Mouse (Mus musculus): ENCODE results near the gene Scarb2. TPM values are rescaled to one million over a fixed set of nuclear protein-coding genes. Genes with fewer than 3 reads are reported as not detected.

The Scarb2 gene
- polyA plus RNA-seq, 1 experiment from 2014 or later: 9.1 TPM

- H3K9ac ChIP-seq: no peak overlapping the region
- H3K4me1 ChIP-seq: peaks cover 12% of the 10 kb centered on the region
- H3K36me3 ChIP-seq: no peaks in the 10 kb centered on the region
- no peak overlapping the region for H3K4me3 ChIP-seq (replicated peaks)
- no peak overlapping the region for H3K4me2 ChIP-seq
- no peaks in the 10 kb centered on the region for H3K9me3 ChIP-seq (replicated peaks)
- peaks cover 27% of the 10 kb centered on the region for H3K27me3 ChIP-seq
- WGBS: 84% methylated on average over 6 of the region's 6 CpGs
- ATAC-seq (replicated peaks; ENCODE audit: low FRiP score): 0 out of 2 replicates have a peak, but pooled peaks have one; percentile 38
- no peak overlapping the region for H3K27ac ChIP-seq
Measured at GRCm38 (mm10) chr5:92396476-92396875, 110.2 kb downstream of the Scarb2 start.

- no peaks in the 10 kb centered on the region for H3K36me3 ChIP-seq
- no peak overlapping the region for H3K4me2 ChIP-seq
- no peaks in the 10 kb centered on the region for H3K9me3 ChIP-seq (replicated peaks)
- ATAC-seq (replicated peaks; ENCODE audit: low FRiP score): no peak
- H3K27me3 ChIP-seq: peaks cover 34% of the 10 kb centered on the region
- WGBS: 85% methylated on average over 3 of the region's 3 CpGs
- no peak overlapping the region for H3K4me3 ChIP-seq (replicated peaks)
- H3K27ac ChIP-seq: no peak overlapping the region
- no peak overlapping the region for H3K9ac ChIP-seq
- H3K4me1 ChIP-seq: peaks cover 12% of the 10 kb centered on the region
Measured at GRCm38 (mm10) chr5:92395764-92396163, 110.9 kb downstream of the Scarb2 start.

DNA sequence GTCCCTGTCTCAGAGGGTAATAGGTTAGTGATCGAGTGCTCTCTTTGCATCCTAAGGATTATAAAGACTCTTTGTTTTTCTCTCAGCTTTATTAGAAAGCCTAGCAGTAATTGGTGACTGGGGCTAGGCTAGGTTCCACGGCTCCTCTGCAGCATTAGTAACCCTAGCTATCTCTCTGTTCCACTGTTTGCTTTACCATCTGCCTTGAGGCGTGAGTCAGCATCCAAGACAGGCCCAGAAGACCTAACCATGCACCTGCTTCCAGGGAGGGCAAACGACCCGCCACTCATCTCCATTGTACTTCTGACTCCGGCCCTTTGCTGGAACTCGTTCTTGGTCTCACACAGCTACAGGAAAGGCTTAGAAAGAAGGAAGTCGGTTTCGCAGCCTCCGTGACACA lies 112.8 kb downstream of the Scarb2 start:
- WGBS: 71% methylated on average over 10 of the region's 10 CpGs
- Histone ChIP-seq H3K27me3 (peaks cover 46% of the 10 kb centered on the region), H3K4me1 (peaks cover 12% of the 10 kb centered on the region), H3K9ac (no peak overlapping the region), H3K27ac (no peak overlapping the region), H3K4me3 (replicated peaks) (no peak overlapping the region), H3K36me3 (no peaks in the 10 kb centered on the region), H3K4me2 (no peak overlapping the region), H3K9me3 (replicated peaks) (no peaks in the 10 kb centered on the region)
- ATAC-seq (replicated peaks; ENCODE audit: low FRiP score): no peak

DNA sequence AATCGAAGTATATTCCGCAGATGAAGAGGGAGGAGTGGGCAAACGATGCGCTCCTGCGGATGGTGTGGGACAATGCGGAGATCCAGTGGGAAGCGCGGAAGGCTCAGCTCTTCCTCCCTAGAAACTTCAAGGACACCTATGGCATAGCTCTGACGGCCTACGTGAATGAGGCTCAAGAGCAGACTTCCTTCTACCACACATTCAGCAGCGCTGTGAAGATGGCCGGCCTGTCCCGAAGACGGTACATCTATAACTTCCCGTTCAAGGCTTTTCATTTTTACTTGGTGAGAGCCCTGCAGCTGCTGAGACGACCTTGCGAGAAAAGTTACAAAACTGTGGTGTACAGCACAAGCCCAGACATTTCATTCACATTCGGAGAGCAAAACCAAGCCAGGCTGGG lies 114.1 kb downstream of the Scarb2 start:
- H3K4me3 ChIP-seq (replicated peaks): peak overlapping the region; percentile 28
- whole genome bisulfite sequencing: 45% methylated on average over 18 of the region's 18 CpGs
- no peak overlapping the region for H3K9ac ChIP-seq
- no peaks in the 10 kb centered on the region for H3K9me3 ChIP-seq (replicated peaks)
- ATAC-seq (replicated peaks; ENCODE audit: low FRiP score): no peak
- H3K4me2 ChIP-seq: peak overlapping the region; percentile 53
- no peaks in the 10 kb centered on the region for H3K36me3 ChIP-seq
- H3K27ac ChIP-seq: no peak overlapping the region
- peaks cover 48% of the 10 kb centered on the region for H3K27me3 ChIP-seq
- H3K4me1 ChIP-seq: peaks cover 13% of the 10 kb centered on the region

Small RNAs within 50 kb of the gene (microRNA-seq; reads per million reads assigned to microRNA genes)
- not detected for gene Mir6415

Other genes starting within 250 kb of the Scarb2 start
- 21.3 and 24.1 TPM in 2 replicates for gene Naaa, start 228.7 kb downstream of the Scarb2 start, polyA plus RNA-seq (2015; fragmentation: Nextera tagmentation; extraction: Ambion mirVana)
- 45.7 and 47.9 TPM in 2 replicates for gene Sdad1, start 196.4 kb downstream of the Scarb2 start, polyA plus RNA-seq (2015; fragmentation: Nextera tagmentation; extraction: Ambion mirVana)
- gene Cxcl9, start 178.8 kb downstream of the Scarb2 start, polyA plus RNA-seq (2015; fragmentation: Nextera tagmentation; extraction: Ambion mirVana): not detected in 2 replicates
- gene Art3, start 175.0 kb downstream of the Scarb2 start, polyA plus RNA-seq (2015; fragmentation: Nextera tagmentation; extraction: Ambion mirVana): 3.0 and 3.9 TPM in 2 replicates
- gene Cxcl10, start 157.9 kb downstream of the Scarb2 start, polyA plus RNA-seq (2015; fragmentation: Nextera tagmentation; extraction: Ambion mirVana): 0.72 and 1.4 TPM in 2 replicates
- 54.1 and 55.1 TPM in 2 replicates for gene Nup54, start 71.6 kb downstream of the Scarb2 start, polyA plus RNA-seq (2015; fragmentation: Nextera tagmentation; extraction: Ambion mirVana)
- gene Fam47e, start 48.2 kb upstream of the Scarb2 start, polyA plus RNA-seq (2015; fragmentation: Nextera tagmentation; extraction: Ambion mirVana): not detected in 2 replicates
- gene Stbd1, start 96.2 kb upstream of the Scarb2 start, polyA plus RNA-seq (2015; fragmentation: Nextera tagmentation; extraction: Ambion mirVana): 30.7 and 33.5 TPM in 2 replicates
- gene Ccdc158, start 168.4 kb upstream of the Scarb2 start, polyA plus RNA-seq (2015; fragmentation: Nextera tagmentation; extraction: Ambion mirVana): 0.94 and 0.97 TPM in 2 replicates
- gene Shroom3, start 176.6 kb upstream of the Scarb2 start, polyA plus RNA-seq (2015; fragmentation: Nextera tagmentation; extraction: Ambion mirVana): 7.9 and 8.1 TPM in 2 replicates

Measured in kidney, embryonic 15.5 days (tissue).